Mouse (Mus musculus) MEL (cell line): ENCODE results near the gene Flt3l. TPM values are rescaled to one million over a fixed set of nuclear protein-coding genes. Genes with fewer than 3 reads are reported as not detected.

ENCODE experiments used
- DNase-seq: peaks from one replicate; pipeline ENCODE4 v3.0.0; 2011; ENCODE audit warnings: low read depth, low spot score
- H3K27ac ChIP-seq: 2 replicates; pipeline ENCODE4 v1.5.1; 2012; ENCODE audit warnings: low read depth, mild to moderate bottlenecking, control low read depth, low read length, moderate library complexity; ENCODE audit not compliant: control insufficient read depth
- H3K27me3 ChIP-seq, 2 experiments: fragments of 150-350 bp in 1 of 2; sonication (generic) in 1 of 2; 2 replicates each; pipeline ENCODE4 v1.6.1; 2012; ENCODE audit warnings: low read length in 2 of 2, mild to moderate bottlenecking in 2 of 2, improper control_type of control experiment in 1 of 2, moderate library complexity in 1 of 2; ENCODE audit not compliant: insufficient read depth in 2 of 2, control insufficient read depth in 1 of 2
- H3K36me3 ChIP-seq, 2 experiments: 2 replicates each; pipeline ENCODE4 v1.6.1; 2012 to 2014; ENCODE audit warnings: low read length in 2 of 2, improper control_type of control experiment in 1 of 2, inconsistent platforms in 1 of 2, mild to moderate bottlenecking in 1 of 2; ENCODE audit not compliant: insufficient read depth in 2 of 2, control insufficient read depth in 1 of 2
- H3K4me1 ChIP-seq, 2 experiments: fragments of 150-350 bp in 1 of 2; sonication (generic) in 1 of 2; 2 replicates each; pipeline ENCODE4 v1.6.1; 2012; ENCODE audit warnings: low read length in 2 of 2, improper control_type of control experiment in 1 of 2, mild to moderate bottlenecking in 1 of 2; ENCODE audit not compliant: insufficient read depth in 2 of 2, control insufficient read depth in 1 of 2
- H3K4me3 ChIP-seq, 2 experiments: fragments of 150-350 bp in 1 of 2; sonication (generic) in 1 of 2; 2 replicates each; pipeline ENCODE4 v1.5.1; 2012; ENCODE audit warnings: low read depth in 2 of 2, low read length in 2 of 2, mild to moderate bottlenecking in 2 of 2, moderate library complexity in 2 of 2, control low read depth in 1 of 2, improper control_type of control experiment in 1 of 2; ENCODE audit not compliant: control insufficient read depth in 1 of 2, insufficient read depth in 1 of 2
- H3K79me2 ChIP-seq: 2 replicates; pipeline ENCODE4 v1.6.1; 2012; ENCODE audit warnings: mild to moderate bottlenecking, low read length, moderate library complexity; ENCODE audit not compliant: control insufficient read depth, poor library complexity, insufficient read depth
- H3K9ac ChIP-seq: 2 replicates; pipeline ENCODE4 v1.6.1; 2012; ENCODE audit warnings: low read depth, mild to moderate bottlenecking, control low read depth, low read length, moderate library complexity; ENCODE audit not compliant: control insufficient read depth, poor library complexity, severe bottlenecking
- H3K9me3 ChIP-seq: fragments of 150-350 bp; sonication (generic); replicated peaks from 2 replicates; pipeline ENCODE4 v1.6.1; 2012; ENCODE audit warnings: mild to moderate bottlenecking, low read length, improper control_type of control experiment, moderate library complexity; ENCODE audit not compliant: insufficient read depth
- BHLHE40 ChIP-seq: IDR thresholded peaks from 2 replicates; pipeline ENCODE4 v1.6.1; 2012; ENCODE audit warnings: low read depth, mild to moderate bottlenecking, inconsistent platforms, low read length, improper control_type of control experiment, borderline replicate concordance
- E2F4 ChIP-seq: IDR thresholded peaks from 2 replicates; pipeline ENCODE4 v1.6.1; 2011; ENCODE audit warnings: low read depth, low read length, improper control_type of control experiment, borderline replicate concordance
- ELF1 ChIP-seq: IDR thresholded peaks from 2 replicates; pipeline ENCODE4 v1.6.1; 2014; ENCODE audit warnings: low read depth, mild to moderate bottlenecking, inconsistent platforms, low read length, improper control_type of control experiment, moderate library complexity
- ETS1 ChIP-seq: IDR thresholded peaks from 2 replicates; pipeline ENCODE4 v1.6.1; 2012; ENCODE audit warnings: low read depth, mild to moderate bottlenecking, inconsistent platforms, low read length, improper control_type of control experiment, moderate library complexity
- KAT2A ChIP-seq: conservative IDR thresholded peaks from 2 replicates; pipeline ENCODE4 v1.6.1; 2012; ENCODE audit warnings: low read depth, low read length, improper control_type of control experiment, inconsistent platforms
- MAFK ChIP-seq: IDR thresholded peaks from 2 replicates; pipeline ENCODE4 v1.6.1; 2011; ENCODE audit warnings: low read depth, mild to moderate bottlenecking, low read length, improper control_type of control experiment, borderline replicate concordance
- MAZ ChIP-seq: IDR thresholded peaks from 2 replicates; pipeline ENCODE4 v1.6.1; 2012; ENCODE audit warnings: low read depth, mild to moderate bottlenecking, inconsistent platforms, low read length, improper control_type of control experiment
- MEF2A ChIP-seq: IDR thresholded peaks from 2 replicates; pipeline ENCODE4 v1.6.1; 2014; ENCODE audit warnings: low read depth, mild to moderate bottlenecking, inconsistent platforms, low read length, improper control_type of control experiment; ENCODE audit not compliant: poor library complexity, insufficient replicate concordance, severe bottlenecking; ENCODE audit errors: extremely low read depth
- MYC ChIP-seq: IDR thresholded peaks from 2 replicates; pipeline ENCODE4 v1.6.1; 2011; ENCODE audit warnings: low read depth, mild to moderate bottlenecking, low read length, improper control_type of control experiment, moderate library complexity
- NELFE ChIP-seq: IDR thresholded peaks from 2 replicates; pipeline ENCODE4 v1.6.1; 2011; ENCODE audit warnings: low read depth, low read length, improper control_type of control experiment
- POLR2A ChIP-seq, 2 experiments: IDR thresholded peaks; 2 replicates each; pipeline ENCODE4 v1.6.1; 2011 to 2012; ENCODE audit warnings: low read length in 2 of 2, mild to moderate bottlenecking in 2 of 2, control low read depth in 1 of 2, improper control_type of control experiment in 1 of 2, low read depth in 1 of 2, moderate library complexity in 1 of 2; ENCODE audit not compliant: control insufficient read depth in 1 of 2, insufficient read depth in 1 of 2, poor library complexity in 1 of 2
- POLR2AphosphoS5 ChIP-seq: IDR thresholded peaks from 2 replicates; pipeline ENCODE4 v1.6.1; 2012; ENCODE audit warnings: low read depth, borderline replicate concordance, mild to moderate bottlenecking, inconsistent platforms, low read length, moderate library complexity, mixed read lengths
- SIN3A ChIP-seq: IDR thresholded peaks from 2 replicates; pipeline ENCODE4 v1.6.1; 2012; ENCODE audit warnings: low read length, improper control_type of control experiment, inconsistent platforms
- TAL1 ChIP-seq: IDR thresholded peaks from 2 replicates; pipeline ENCODE4 v1.6.1; 2012; ENCODE audit warnings: mild to moderate bottlenecking, inconsistent platforms, low read length, moderate library complexity, mixed read lengths
- TCF12 ChIP-seq: IDR thresholded peaks from 2 replicates; pipeline ENCODE4 v1.6.1; 2014; ENCODE audit warnings: low read depth, mild to moderate bottlenecking, inconsistent platforms, low read length, improper control_type of control experiment, moderate library complexity
- UBTF ChIP-seq: IDR thresholded peaks from 2 replicates; pipeline ENCODE4 v1.6.1; 2012; ENCODE audit warnings: low read depth, mild to moderate bottlenecking, inconsistent platforms, low read length, improper control_type of control experiment, moderate library complexity, borderline replicate concordance; ENCODE audit not compliant: insufficient read depth
- USF1 ChIP-seq: IDR thresholded peaks from 2 replicates; pipeline ENCODE4 v1.6.1; 2014; ENCODE audit warnings: low read depth, mild to moderate bottlenecking, inconsistent platforms, low read length, improper control_type of control experiment, moderate library complexity
- USF2 ChIP-seq, 2 experiments: IDR thresholded peaks; 2 replicates each; pipeline ENCODE4 v1.6.1; 2011 to 2012; ENCODE audit warnings: improper control_type of control experiment in 2 of 2, low read length in 2 of 2, borderline replicate concordance in 1 of 2, inconsistent platforms in 1 of 2, low read depth in 1 of 2, mild to moderate bottlenecking in 1 of 2; ENCODE audit not compliant: insufficient read depth in 1 of 2
- ZNF384 ChIP-seq: IDR thresholded peaks from 2 replicates; pipeline ENCODE4 v1.6.1; 2012; ENCODE audit warnings: low read depth, mild to moderate bottlenecking, inconsistent platforms, low read length, improper control_type of control experiment
- polyA plus RNA-seq, 2 experiments: library from polyadenylated mRNA; stranded (reverse) in 1 of 2; unstranded in 1 of 2; fragments of >175 nt in 1 of 2; fragments of >200 nt in 1 of 2; gene quantifications; 2 replicates each; pipeline versions ENCODE4 v1.2.1 to v1.2.4; 2012; ENCODE audit warnings: low replicate concordance in 2 of 2, low read depth in 1 of 2; ENCODE audit not compliant: insufficient read length in 2 of 2, insufficient read depth in 1 of 2, missing spikeins in 1 of 2
- total RNA-seq: library from RNA; depleted of rRNA; stranded (reverse); fragments of 300-350 nt; gene quantifications from 2 replicates; pipeline ENCODE4 v1.2.3, GENCODE M21; 2012

The Flt3l gene
- total and polyA plus RNA-seq, 3 experiments, result 13.0 to 35.4 TPM; not detected in 1

DNA sequence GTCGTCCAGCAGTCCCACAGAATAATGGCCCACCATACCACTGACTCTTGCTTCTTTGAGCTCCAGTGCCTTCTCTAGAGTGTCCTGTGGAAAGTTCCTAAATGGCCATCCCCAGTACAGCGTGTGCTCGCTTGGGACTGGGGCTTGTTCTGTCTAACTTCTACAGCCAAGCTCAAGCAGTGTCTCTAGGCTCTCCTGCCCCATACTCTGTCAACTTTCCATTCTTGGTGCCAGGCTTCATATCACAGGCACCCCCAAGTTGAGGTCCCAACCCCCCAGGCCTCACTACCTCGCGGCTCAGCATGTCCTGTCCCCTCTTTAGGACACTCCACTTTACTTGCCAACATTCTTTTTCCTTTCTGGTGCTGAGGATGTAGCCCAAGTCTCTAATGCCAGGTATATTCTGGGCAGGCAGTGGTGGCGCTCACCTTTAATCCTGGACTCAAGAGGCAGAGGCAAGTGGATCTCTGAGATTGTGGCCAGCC is 24.1 kb upstream of the Flt3l start:
- Histone ChIP-seq H3K27ac (no peak overlapping the region), H3K9ac (no peak overlapping the region), H3K36me3 (peaks cover 0 to 5% of the 10 kb centered on the region in 2 experiments; a peak in 2 of 4 replicates), H3K4me3 (no peak overlapping the region), H3K9me3 (no peaks in the 10 kb centered on the region), H3K4me1 (peaks cover 1 to 8% of the 10 kb centered on the region in 2 experiments), H3K27me3 (peaks cover 4 to 6% of the 10 kb centered on the region in 2 experiments; a peak in 3 of 4 replicates), H3K79me2 (no peaks in the 10 kb centered on the region)
- TF ChIP-seq TCF12 (no peak), POLR2A (IDR thresholded peaks at IDR 0.05; ENCODE audit: control insufficient read depth in 1 of 2, insufficient read depth in 1 of 2, low read depth in 1 of 2, low read length in 2 of 2, poor library complexity in 1 of 2) (no peak), ELF1 (no peak), UBTF (no peak)
- no peak for DNase-seq

DNA sequence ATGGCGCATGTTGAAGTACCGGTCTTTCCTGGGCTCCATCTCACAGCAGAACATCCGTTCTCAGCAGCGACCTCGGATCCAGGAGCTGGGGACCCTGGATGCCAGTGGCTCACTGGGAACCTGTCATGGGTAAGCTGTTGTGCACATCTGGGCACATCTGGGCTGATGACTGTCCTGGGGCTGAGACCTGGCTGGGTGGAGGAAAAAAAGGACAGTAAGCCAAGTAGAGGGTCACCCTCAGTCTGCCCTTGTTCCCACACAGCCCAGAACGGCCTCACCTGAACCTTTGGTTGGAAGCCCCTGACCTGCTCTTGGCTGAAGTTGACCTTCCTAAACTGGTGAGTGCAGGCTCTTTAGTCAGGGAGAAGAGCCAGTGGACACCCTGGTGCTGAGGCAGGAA is 22.8 kb upstream of the Flt3l start:
- H3K9me3 ChIP-seq, result no peaks in the 10 kb centered on the region
- no peak overlapping the region for H3K4me3 ChIP-seq
- H3K27me3 ChIP-seq, result peaks cover 0 to 1% of the 10 kb centered on the region in 2 experiments; a peak in 1 of 4 replicates
- H3K4me1 ChIP-seq, result peaks cover 4 to 12% of the 10 kb centered on the region in 2 experiments
- H3K36me3 ChIP-seq, result peaks cover 0 to 8% of the 10 kb centered on the region in 2 experiments; a peak in 2 of 4 replicates
- H3K27ac ChIP-seq, result no peak overlapping the region
- H3K79me2 ChIP-seq, result peaks cover 2% of the 10 kb centered on the region; the same call in 1 of the 2 replicates
- no peak overlapping the region for H3K9ac ChIP-seq
- TF ChIP-seq SIN3A (no peak), NELFE (no peak), ZNF384 (no peak), KAT2A (no peak)
- DNase-seq, result no peak

DNA sequence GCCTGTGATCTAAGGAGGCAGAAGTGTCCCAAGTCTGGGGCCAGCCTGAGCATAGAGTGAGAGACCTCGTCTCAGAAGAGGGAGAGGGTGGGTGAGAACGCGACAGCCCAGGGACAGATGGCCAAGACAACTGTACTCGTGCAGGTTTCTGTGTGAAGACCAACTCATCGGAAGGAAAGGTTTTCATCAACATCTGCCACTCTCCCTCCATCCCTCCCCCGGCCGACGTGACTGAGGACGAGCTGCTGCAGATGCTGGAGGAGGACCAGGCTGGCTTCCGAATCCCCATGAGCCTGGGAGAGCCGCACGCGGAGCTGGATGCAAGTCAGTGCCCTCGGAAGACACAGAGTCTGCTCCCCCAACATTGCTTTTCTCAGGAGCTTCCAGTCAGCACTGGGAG is 21.2 kb upstream of the Flt3l start:
- H3K9me3 ChIP-seq, result no peaks in the 10 kb centered on the region
- peaks cover 0 to 11% of the 10 kb centered on the region in 2 experiments; a peak in 2 of 4 replicates for H3K36me3 ChIP-seq
- H3K4me1 ChIP-seq, result peaks cover 4 to 12% of the 10 kb centered on the region in 2 experiments
- no peak overlapping the region for H3K27ac ChIP-seq
- DNase-seq, result no peak
- peaks cover 7% of the 10 kb centered on the region; the same call in 1 of the 2 replicates for H3K79me2 ChIP-seq
- no peaks in the 10 kb centered on the region for H3K27me3 ChIP-seq
- no peak overlapping the region for H3K4me3 ChIP-seq
- TF ChIP-seq MAFK (no peak), SIN3A (no peak), ETS1 (no peak), MYC (no peak), TAL1 (no peak), USF2 (IDR thresholded peaks at IDR 0.05; ENCODE audit: borderline replicate concordance in 1 of 2, insufficient read depth in 1 of 2, low read depth in 1 of 2, low read length in 2 of 2) (no peak), MAZ (no peak), NELFE (no peak), MEF2A (no peak), USF1 (no peak), ZNF384 (no peak), ELF1 (no peak), POLR2AphosphoS5 (no peak), E2F4 (no peak), BHLHE40 (no peak)
- TF ChIP-seq, all 39 proteins: peak for 0
- H3K9ac ChIP-seq, result no peak overlapping the region
